In genomic region chr19:42136126-42136525, GRCm38 (mm10) we compare ENCODE assay signal across 21 mouse cellular contexts. TPM values are rescaled to one million over a fixed set of nuclear protein-coding genes. Genes with fewer than 3 reads are reported as not detected.
DNase-seq lines count a peak whose midpoint lies in the region; ATAC-seq and TF ChIP-seq lines count a peak whose summit lies in the region.
"Had no signal": no experiment of that assay in that cellular context is flagged by ENCODE, and none has a peak within 500 bp of the region (broad histone marks: within the 10 kb centered on the region; RNA-seq: fewer than 3 reads in every experiment).

No protein-coding gene starts in this region.

- H3K9me3 ChIP-seq in liver, postnatal 0 days (ENCODE audit: low read length) = no peaks in the 10 kb centered on the region
- H3K9me3 ChIP-seq in liver, embryonic 11.5 days (ENCODE audit: control insufficient read depth, low read length) = no peaks in the 10 kb centered on the region
- H3K9me3 ChIP-seq in ES-E14 (ENCODE audit: control insufficient read depth, insufficient read depth, low read depth, low read length) = no peaks in the 10 kb centered on the region
- no peaks in the 10 kb centered on the region for H3K9me3 ChIP-seq in heart, embryonic 11.5 days (replicated peaks; ENCODE audit: control insufficient read depth, low read length)
- no peaks in the 10 kb centered on the region for H3K9me3 ChIP-seq in midbrain, embryonic 15.5 days
- H3K9me3 ChIP-seq: embryonic facial prominence, embryonic 13.5 days; heart, embryonic 13.5 days; hindbrain, embryonic 15.5 days had no signal

- no peak overlapping the region for H3K4me2 ChIP-seq in liver, postnatal 0 days (ENCODE audit: low read depth, low read length)
- no peak overlapping the region for H3K4me2 ChIP-seq in liver, embryonic 11.5 days
- H3K4me2 ChIP-seq in heart, embryonic 11.5 days = no peak overlapping the region
- no peak overlapping the region for H3K4me2 ChIP-seq in midbrain, embryonic 15.5 days
- H3K4me2 ChIP-seq: embryonic facial prominence, embryonic 13.5 days; heart, embryonic 13.5 days; hindbrain, embryonic 15.5 days had no signal

- no peak overlapping the region for H3K27ac ChIP-seq in liver, postnatal 0 days (ENCODE audit: low read depth)
- H3K27ac ChIP-seq in liver, embryonic 11.5 days (ENCODE audit: low read depth, low read length) = no peak overlapping the region
- H3K27ac ChIP-seq in ES-E14 (ENCODE audit: insufficient read depth, low read depth, low read length, poor library complexity, severe bottlenecking) = peak overlapping the region; percentile 85; the same call in 1 of the 2 replicates
- H3K27ac ChIP-seq in heart, embryonic 11.5 days (ENCODE audit: low read depth, low read length) = no peak overlapping the region
- no peak overlapping the region for H3K27ac ChIP-seq in midbrain, embryonic 15.5 days
- H3K27ac ChIP-seq: embryonic facial prominence, embryonic 13.5 days; gastrocnemius, adult 2 months; heart, embryonic 13.5 days; hindbrain, embryonic 15.5 days had no signal

- 49% methylated on average over 5 of the region's 5 CpGs for WGBS in liver, postnatal 0 days (ENCODE audit: insufficient replicate concordance)
- 36% methylated on average over 5 of the region's 5 CpGs for WGBS in liver, embryonic 11.5 days
- WGBS in heart, embryonic 11.5 days (ENCODE audit: insufficient replicate concordance) = 37% methylated on average over 5 of the region's 5 CpGs
- 21% methylated on average over 5 of the region's 5 CpGs for WGBS in midbrain, embryonic 15.5 days

- ATAC-seq in liver, postnatal 0 days = peak; percentile 88
- ATAC-seq in liver, embryonic 11.5 days (replicated peaks; ENCODE audit: low FRiP score) = no peak
- ATAC-seq in heart, embryonic 11.5 days (replicated peaks; ENCODE audit: insufficient number of reproducible peaks, low FRiP score, low TSS enrichment) = no peak
- no peak for ATAC-seq in midbrain, embryonic 15.5 days (replicated peaks)
- ATAC-seq: forebrain, embryonic 14.5 days; intestine, embryonic 16.5 days; Patski had no signal

- no peak overlapping the region for H3K4me3 ChIP-seq in liver, postnatal 0 days (ENCODE audit: low read depth, low read length)
- no peak overlapping the region for H3K4me3 ChIP-seq in liver, embryonic 11.5 days (ENCODE audit: low read depth, low read length)
- peak overlapping the region; percentile 12 to 27; a peak in 2 of 4 replicates for H3K4me3 ChIP-seq in ES-E14 (ENCODE audit: insufficient read depth in 1 of 2, low read depth in 1 of 2, low read length in 2 of 2, poor library complexity in 1 of 2, severe bottlenecking in 1 of 2)
- H3K4me3 ChIP-seq in heart, embryonic 11.5 days (ENCODE audit: low read depth, low read length) = no peak overlapping the region
- H3K4me3 ChIP-seq in midbrain, embryonic 15.5 days = no peak overlapping the region
- H3K4me3 ChIP-seq: embryonic facial prominence, embryonic 13.5 days; gastrocnemius, adult 2 months; heart, embryonic 13.5 days; hindbrain, embryonic 15.5 days had no signal

- 0 out of 2 replicates have a peak, but pooled peaks cover 7% of the 10 kb centered on the region for H3K4me1 ChIP-seq in liver, postnatal 0 days (ENCODE audit: insufficient read depth)
- H3K4me1 ChIP-seq in liver, embryonic 11.5 days (replicated peaks; ENCODE audit: control insufficient read depth, insufficient read depth, low read length) = peaks cover 15% of the 10 kb centered on the region
- peaks cover 9 to 35% of the 10 kb centered on the region in 2 experiments; a peak in 3 of 4 replicates for H3K4me1 ChIP-seq in ES-E14 (ENCODE audit: control insufficient read depth in 2 of 2, insufficient read depth in 2 of 2, low read length in 2 of 2, poor library complexity in 1 of 2)
- no peaks in the 10 kb centered on the region for H3K4me1 ChIP-seq in heart, embryonic 11.5 days (ENCODE audit: control insufficient read depth, insufficient read depth, low read length)
- no peaks in the 10 kb centered on the region for H3K4me1 ChIP-seq in midbrain, embryonic 15.5 days
- H3K4me1 ChIP-seq: heart, embryonic 13.5 days; hindbrain, embryonic 15.5 days had no signal

- in situ Hi-C loops in ES-E14 (cut with MboI; ENCODE audit: low sequenced_read_pairs in 2 of 2, unreplicated experiment in 2 of 2) = no loop called here

- TF ChIP-seq EP300 in liver, postnatal 0 days (IDR thresholded peaks at IDR 0.05; ENCODE audit: low read depth) = no peak

- DNase-seq in liver, postnatal 0 days = no peak
- no peak for DNase-seq in liver, embryonic 11.5 days (ENCODE audit: low spot score)
- DNase-seq in ES-E14 (ENCODE audit: low read depth, low spot score) (peak; percentile 82), R1 (ENCODE audit: low read depth, low spot score) (peak; percentile 98)
- DNase-seq in spleen, adult 18-20 months = no peak
- DNase-seq: adrenal gland, adult 8-10 months; adrenal gland, postnatal 36 days; cerebellum, adult 8-10 months; cerebellum, postnatal 14 days; embryo, embryonic 11 days; gastrocnemius, adult 2 months; gastrocnemius, postnatal 25 days; heart, postnatal 36 days had no signal

- H3K36me3 ChIP-seq in liver, postnatal 0 days (replicated peaks; ENCODE audit: insufficient read depth, low read length) = no peaks in the 10 kb centered on the region
- H3K36me3 ChIP-seq in liver, embryonic 11.5 days (ENCODE audit: control insufficient read depth, insufficient read depth, low read length) = no peaks in the 10 kb centered on the region
- H3K36me3 ChIP-seq in ES-E14 (ENCODE audit: control insufficient read depth, insufficient read depth, low read length, poor library complexity, severe bottlenecking) = no peaks in the 10 kb centered on the region
- H3K36me3 ChIP-seq in heart, embryonic 11.5 days (ENCODE audit: control insufficient read depth, insufficient read depth, low read length) = no peaks in the 10 kb centered on the region
- H3K36me3 ChIP-seq in midbrain, embryonic 15.5 days (replicated peaks) = no peaks in the 10 kb centered on the region
- H3K36me3 ChIP-seq: embryonic facial prominence, embryonic 13.5 days; heart, embryonic 13.5 days; hindbrain, embryonic 15.5 days had no signal

- no peaks in the 10 kb centered on the region for H3K27me3 ChIP-seq in liver, postnatal 0 days (ENCODE audit: insufficient read depth, low read length)
- H3K27me3 ChIP-seq in liver, embryonic 11.5 days (replicated peaks; ENCODE audit: control insufficient read depth, insufficient read depth, low read length) = no peaks in the 10 kb centered on the region
- H3K27me3 ChIP-seq in heart, embryonic 11.5 days (ENCODE audit: control insufficient read depth, insufficient read depth, low read length) = no peaks in the 10 kb centered on the region
- H3K27me3 ChIP-seq in midbrain, embryonic 15.5 days (replicated peaks) = no peaks in the 10 kb centered on the region
- H3K27me3 ChIP-seq: embryonic facial prominence, embryonic 13.5 days; hindbrain, embryonic 15.5 days; Patski had no signal

- H3K9ac ChIP-seq in liver, postnatal 0 days (replicated peaks) = no peak overlapping the region
- no peak overlapping the region for H3K9ac ChIP-seq in liver, embryonic 11.5 days (ENCODE audit: low read depth, low read length)
- no peak overlapping the region for H3K9ac ChIP-seq in ES-E14 (ENCODE audit: insufficient read depth, low read depth, low read length, poor library complexity, severe bottlenecking)
- no peak overlapping the region for H3K9ac ChIP-seq in heart, embryonic 11.5 days (ENCODE audit: low read depth, low read length)
- H3K9ac ChIP-seq in midbrain, embryonic 15.5 days = no peak overlapping the region
- H3K9ac ChIP-seq: embryonic facial prominence, embryonic 13.5 days; heart, embryonic 13.5 days; hindbrain, embryonic 15.5 days had no signal

- TF ChIP-seq CTCF in liver, postnatal 0 days (IDR thresholded peaks at IDR 0.05; ENCODE audit: low read depth) = no peak

TF ChIP-seq in ES-E14, 5 proteins besides CTCF, POLR2A, EP300 and RAD21:
- TF ChIP-seq MAFK (IDR thresholded peaks at IDR 0.05; ENCODE audit: insufficient read depth, low read depth, low read length) (peak; percentile 67), CHD2 (IDR thresholded peaks at IDR 0.05; ENCODE audit: low read depth, low read length) (no peak)

RNA-seq across cellular contexts. Expression of gene Avpi1, which starts 7.3 kb away (rescaled TPM):
- polyA plus RNA-seq in liver, postnatal 0 days (2015; fragmentation: Nextera tagmentation; extraction: Ambion mirVana) = 50.0 and 58.5 TPM in 2 replicates
- 19.9 and 21.6 TPM in 2 replicates for polyA plus RNA-seq in liver, embryonic 11.5 days (2014; fragmentation: Nextera tagmentation; extraction: Ambion mirVana)
- 98.8 and 99.2 TPM in 2 replicates for total RNA-seq in ES-E14 (2012; rRNA removed)
- 29.5 and 31.1 TPM in 2 replicates for polyA plus RNA-seq in heart, embryonic 11.5 days (2014; fragmentation: Nextera tagmentation; extraction: Ambion mirVana)
- 6.3 and 7.3 TPM in 2 replicates for polyA plus RNA-seq in midbrain, embryonic 15.5 days (2015; fragmentation: Nextera tagmentation; extraction: Ambion mirVana)

RNA-seq across cellular contexts. Expression of gene Marveld1, which starts 11.1 kb away (rescaled TPM):
- 4.7 and 6.6 TPM in 2 replicates for polyA plus RNA-seq in liver, postnatal 0 days (2015; fragmentation: Nextera tagmentation; extraction: Ambion mirVana)
- polyA plus RNA-seq in liver, embryonic 11.5 days (2014; fragmentation: Nextera tagmentation; extraction: Ambion mirVana) = 4.3 and 5.4 TPM in 2 replicates
- 39.8 and 56.3 TPM in 2 replicates for total RNA-seq in ES-E14 (2012; rRNA removed)
- 13.9 and 14.4 TPM in 2 replicates for polyA plus RNA-seq in heart, embryonic 11.5 days (2014; fragmentation: Nextera tagmentation; extraction: Ambion mirVana)
- 2.9 and 4.6 TPM in 2 replicates for polyA plus RNA-seq in midbrain, embryonic 15.5 days (2015; fragmentation: Nextera tagmentation; extraction: Ambion mirVana)

RNA-seq across cellular contexts. Expression of gene Zfyve27, which starts 27.6 kb away (rescaled TPM):
- 8.0 and 8.5 TPM in 2 replicates for polyA plus RNA-seq in liver, postnatal 0 days (2015; fragmentation: Nextera tagmentation; extraction: Ambion mirVana)
- polyA plus RNA-seq in liver, embryonic 11.5 days (2014; fragmentation: Nextera tagmentation; extraction: Ambion mirVana) = 15.2 and 15.8 TPM in 2 replicates
- total RNA-seq in ES-E14 (2012; rRNA removed) = 45.9 and 78.1 TPM in 2 replicates
- polyA plus RNA-seq in heart, embryonic 11.5 days (2014; fragmentation: Nextera tagmentation; extraction: Ambion mirVana) = 11.6 and 13.5 TPM in 2 replicates
- polyA plus RNA-seq in midbrain, embryonic 15.5 days (2015; fragmentation: Nextera tagmentation; extraction: Ambion mirVana) = 70.3 and 74.2 TPM in 2 replicates

RNA-seq across cellular contexts. Expression of gene Pi4k2a, which starts 45.9 kb away (rescaled TPM):
- polyA plus RNA-seq in liver, postnatal 0 days (2015; fragmentation: Nextera tagmentation; extraction: Ambion mirVana) = 16.1 and 18.3 TPM in 2 replicates
- polyA plus RNA-seq in liver, embryonic 11.5 days (2014; fragmentation: Nextera tagmentation; extraction: Ambion mirVana) = 17.6 and 18.1 TPM in 2 replicates
- total RNA-seq in ES-E14 (2012; rRNA removed) = 23.2 and 23.4 TPM in 2 replicates
- 14.6 and 16.3 TPM in 2 replicates for polyA plus RNA-seq in heart, embryonic 11.5 days (2014; fragmentation: Nextera tagmentation; extraction: Ambion mirVana)
- 30.1 and 30.6 TPM in 2 replicates for polyA plus RNA-seq in midbrain, embryonic 15.5 days (2015; fragmentation: Nextera tagmentation; extraction: Ambion mirVana)

RNA-seq across cellular contexts. Expression of gene Morn4, which starts 50.0 kb away (rescaled TPM):
- 0.54 and 0.63 TPM in 2 replicates for polyA plus RNA-seq in liver, postnatal 0 days (2015; fragmentation: Nextera tagmentation; extraction: Ambion mirVana)
- polyA plus RNA-seq in liver, embryonic 11.5 days (2014; fragmentation: Nextera tagmentation; extraction: Ambion mirVana) = 9.3 and 10.5 TPM in 2 replicates
- total RNA-seq in ES-E14 (2012; rRNA removed) = 2.9 and 3.1 TPM in 2 replicates
- 17.7 and 18.7 TPM in 2 replicates for polyA plus RNA-seq in heart, embryonic 11.5 days (2014; fragmentation: Nextera tagmentation; extraction: Ambion mirVana)
- 154 and 162 TPM in 2 replicates for polyA plus RNA-seq in midbrain, embryonic 15.5 days (2015; fragmentation: Nextera tagmentation; extraction: Ambion mirVana)

Comparison
In these comparisons a context has a peak if more than half of its experiments do, and no peak if none do; other contexts are left out.
1. DNase-seq: peak in ES-E14 (single experiment) and R1 (single experiment); none in liver, postnatal 0 days (single experiment), liver, embryonic 11.5 days (single experiment) and spleen, adult 18-20 months (0 of 2).
2. H3K4me3 ChIP-seq: peak in ES-E14 (2 of 2); none in liver, postnatal 0 days (single experiment), liver, embryonic 11.5 days (single experiment), heart, embryonic 11.5 days (single experiment) and midbrain, embryonic 15.5 days (single experiment).